Mouse (Mus musculus): ENCODE data around the gene Tdpoz3. TPM values are rescaled to one million over a fixed set of nuclear protein-coding genes. Genes with fewer than 3 reads are reported as not detected.
"Not testable (repeated sequence)": the region's sequence is repeated elsewhere in the genome, so short reads cannot be mapped to it uniquely, and the experiment has no call there.

Tdpoz3 gene
- total RNA-seq (2012; rRNA removed) = not detected in 2 replicates
- polyA plus RNA-seq (2012; ENCODE audit: insufficient read depth in 1 of 2, insufficient read length in 2 of 2, low read depth in 1 of 2, low replicate concordance in 2 of 2, missing spikeins in 1 of 2) = not detected

DNA sequence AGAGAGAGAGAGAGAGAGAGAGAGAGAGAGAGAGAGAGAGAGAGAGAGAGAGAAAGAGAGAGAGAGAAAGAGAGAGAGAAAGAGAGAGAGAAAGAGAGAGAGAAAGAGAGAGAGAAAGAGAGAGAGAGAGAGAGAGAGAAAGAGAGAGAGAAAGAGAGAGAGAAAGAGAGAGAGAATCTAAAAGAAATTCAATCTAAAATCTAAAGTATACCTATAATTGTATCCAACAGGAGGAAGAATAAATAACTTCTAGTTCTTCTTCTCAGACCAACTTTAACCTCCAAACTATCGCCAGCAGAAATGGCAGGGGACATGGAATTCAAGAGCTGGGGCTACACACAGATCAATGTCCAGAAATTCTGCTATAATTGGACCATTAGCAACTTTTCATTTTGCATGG is at the start of gene Tdpoz3:
Tdpoz3 (plus strand) TSS at position 301 of the 400 bp plus-strand sequence.
- not testable (repeated sequence) for H3K4me3 ChIP-seq (ENCODE audit: control insufficient read depth in 1 of 2, insufficient read depth in 1 of 2, low read depth in 2 of 2, low read length in 2 of 2); H3K79me2 ChIP-seq (ENCODE audit: control insufficient read depth, insufficient read depth, low read length, poor library complexity); DNase-seq (ENCODE audit: low read depth, low spot score); H3K36me3 ChIP-seq (ENCODE audit: control insufficient read depth in 1 of 2, insufficient read depth in 2 of 2, low read length in 2 of 2); H3K27ac ChIP-seq (ENCODE audit: control insufficient read depth, low read depth, low read length); H3K4me1 ChIP-seq (ENCODE audit: control insufficient read depth in 1 of 2, insufficient read depth in 2 of 2, low read length in 2 of 2); H3K9me3 ChIP-seq (replicated peaks; ENCODE audit: insufficient read depth, low read length); H3K9ac ChIP-seq (ENCODE audit: control insufficient read depth, low read depth, low read length, poor library complexity, severe bottlenecking); H3K27me3 ChIP-seq (ENCODE audit: control insufficient read depth in 1 of 2, insufficient read depth in 2 of 2, low read length in 2 of 2)

DNA sequence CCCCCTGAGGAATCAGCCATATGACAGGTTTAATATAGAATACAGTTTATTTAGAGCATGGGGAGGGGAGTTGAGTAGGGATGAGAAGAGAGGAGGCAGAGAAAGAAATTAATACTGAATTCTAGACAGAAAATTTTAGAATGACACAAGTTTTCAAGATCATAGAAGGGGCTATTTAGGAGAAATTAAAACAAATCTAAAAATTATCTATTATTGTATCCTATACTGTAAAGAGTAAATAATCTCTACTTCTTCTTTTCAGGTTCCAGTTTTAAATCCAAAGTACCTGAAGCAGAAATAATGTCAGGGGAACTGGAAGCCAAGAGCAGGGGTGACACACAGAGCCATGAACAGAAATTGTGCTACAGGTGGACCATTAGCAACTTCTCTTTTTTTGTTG is 29.7 kb upstream of the Tdpoz3 start, which contains the start of gene Tdpoz4:
Tdpoz4 (plus strand) TSS at position 301 of the 400 bp plus-strand sequence.
- not testable (repeated sequence) for DNase-seq (ENCODE audit: low read depth, low spot score); H3K27ac ChIP-seq (ENCODE audit: control insufficient read depth, low read depth, low read length); H3K4me1 ChIP-seq (ENCODE audit: control insufficient read depth in 1 of 2, insufficient read depth in 2 of 2, low read length in 2 of 2); H3K79me2 ChIP-seq (ENCODE audit: control insufficient read depth, insufficient read depth, low read length, poor library complexity); H3K9me3 ChIP-seq (replicated peaks; ENCODE audit: insufficient read depth, low read length); H3K9ac ChIP-seq (ENCODE audit: control insufficient read depth, low read depth, low read length, poor library complexity, severe bottlenecking); H3K27me3 ChIP-seq (ENCODE audit: control insufficient read depth in 1 of 2, insufficient read depth in 2 of 2, low read length in 2 of 2); H3K36me3 ChIP-seq (ENCODE audit: control insufficient read depth in 1 of 2, insufficient read depth in 2 of 2, low read length in 2 of 2); H3K4me3 ChIP-seq (ENCODE audit: control insufficient read depth in 1 of 2, insufficient read depth in 1 of 2, low read depth in 2 of 2, low read length in 2 of 2)

- DNase-seq (ENCODE audit: low read depth, low spot score); H3K27ac ChIP-seq (ENCODE audit: control insufficient read depth, low read depth, low read length); H3K4me3 ChIP-seq (ENCODE audit: control insufficient read depth in 1 of 2, insufficient read depth in 1 of 2, low read depth in 2 of 2, low read length in 2 of 2); H3K79me2 ChIP-seq (ENCODE audit: control insufficient read depth, insufficient read depth, low read length, poor library complexity); H3K4me1 ChIP-seq (ENCODE audit: control insufficient read depth in 1 of 2, insufficient read depth in 2 of 2, low read length in 2 of 2); H3K27me3 ChIP-seq (ENCODE audit: control insufficient read depth in 1 of 2, insufficient read depth in 2 of 2, low read length in 2 of 2); H3K9me3 ChIP-seq (replicated peaks; ENCODE audit: insufficient read depth, low read length); H3K36me3 ChIP-seq (ENCODE audit: control insufficient read depth in 1 of 2, insufficient read depth in 2 of 2, low read length in 2 of 2); H3K9ac ChIP-seq (ENCODE audit: control insufficient read depth, low read depth, low read length, poor library complexity, severe bottlenecking): not testable (repeated sequence)
- TF ChIP-seq RAD21 (IDR thresholded peaks at IDR 0.05; ENCODE audit: low read depth, low read length) (peak; percentile 10), CTCF (IDR thresholded peaks at IDR 0.05 in 2 of 3, conservative IDR thresholded peaks at IDR 0.05 in 1 of 3; ENCODE audit: control insufficient read depth in 1 of 3, insufficient read depth in 1 of 3, low read depth in 2 of 3, low read length in 3 of 3, poor library complexity in 1 of 3, severe bottlenecking in 1 of 3) (0 out of 6 replicates have a peak, but pooled peaks of 1 of the 3 experiments have one; percentile 17)
Measured at GRCm38 (mm10) chr3:93813341-93813740, 12.5 kb upstream of the Tdpoz3 start.

- not testable (repeated sequence) for H3K4me1 ChIP-seq (ENCODE audit: control insufficient read depth in 1 of 2, insufficient read depth in 2 of 2, low read length in 2 of 2); H3K9me3 ChIP-seq (replicated peaks; ENCODE audit: insufficient read depth, low read length); H3K79me2 ChIP-seq (ENCODE audit: control insufficient read depth, insufficient read depth, low read length, poor library complexity); DNase-seq (ENCODE audit: low read depth, low spot score); H3K27me3 ChIP-seq (ENCODE audit: control insufficient read depth in 1 of 2, insufficient read depth in 2 of 2, low read length in 2 of 2); H3K4me3 ChIP-seq (ENCODE audit: control insufficient read depth in 1 of 2, insufficient read depth in 1 of 2, low read depth in 2 of 2, low read length in 2 of 2); H3K36me3 ChIP-seq (ENCODE audit: control insufficient read depth in 1 of 2, insufficient read depth in 2 of 2, low read length in 2 of 2); H3K9ac ChIP-seq (ENCODE audit: control insufficient read depth, low read depth, low read length, poor library complexity, severe bottlenecking); H3K27ac ChIP-seq (ENCODE audit: control insufficient read depth, low read depth, low read length)
Measured at GRCm38 (mm10) chr3:93858957-93859356, 33.1 kb downstream of the Tdpoz3 start.

GRCm38 (mm10) chr3:93870635-93871034 is 44.8 kb downstream of the Tdpoz3 start:
- not testable (repeated sequence) for H3K36me3 ChIP-seq (ENCODE audit: control insufficient read depth in 1 of 2, insufficient read depth in 2 of 2, low read length in 2 of 2); H3K27me3 ChIP-seq (ENCODE audit: control insufficient read depth in 1 of 2, insufficient read depth in 2 of 2, low read length in 2 of 2); H3K4me1 ChIP-seq (ENCODE audit: control insufficient read depth in 1 of 2, insufficient read depth in 2 of 2, low read length in 2 of 2); H3K79me2 ChIP-seq (ENCODE audit: control insufficient read depth, insufficient read depth, low read length, poor library complexity); H3K9ac ChIP-seq (ENCODE audit: control insufficient read depth, low read depth, low read length, poor library complexity, severe bottlenecking); H3K9me3 ChIP-seq (replicated peaks; ENCODE audit: insufficient read depth, low read length); H3K4me3 ChIP-seq (ENCODE audit: control insufficient read depth in 1 of 2, insufficient read depth in 1 of 2, low read depth in 2 of 2, low read length in 2 of 2); DNase-seq (ENCODE audit: low read depth, low spot score); H3K27ac ChIP-seq (ENCODE audit: control insufficient read depth, low read depth, low read length)

Other genes starting within 250 kb of the Tdpoz3 start
- gene Tdpoz2, start 173.3 kb upstream of the Tdpoz3 start, total RNA-seq (2012; rRNA removed) = not detected in 2 replicates
- gene Tdpoz2, start 173.3 kb upstream of the Tdpoz3 start, polyA plus RNA-seq (2012; ENCODE audit: insufficient read depth in 1 of 2, insufficient read length in 2 of 2, low read depth in 1 of 2, low replicate concordance in 2 of 2, missing spikeins in 1 of 2) = not detected
- not detected in 2 replicates for gene Tdpoz1, start 149.7 kb upstream of the Tdpoz3 start, total RNA-seq (2012; rRNA removed)
- not detected for gene Tdpoz1, start 149.7 kb upstream of the Tdpoz3 start, polyA plus RNA-seq (2012; ENCODE audit: insufficient read depth in 1 of 2, insufficient read length in 2 of 2, low read depth in 1 of 2, low replicate concordance in 2 of 2, missing spikeins in 1 of 2)
- gene Gm37596, start 132.9 kb upstream of the Tdpoz3 start, total RNA-seq (2012; rRNA removed) = 0.26 TPM in 1 of 2 replicates, not detected in the other
- under 1 TPM in 1 of 2 experiments, not detected in 1; 0.10 TPM for gene Gm37596, start 132.9 kb upstream of the Tdpoz3 start, polyA plus RNA-seq (2012; ENCODE audit: insufficient read depth in 1 of 2, insufficient read length in 2 of 2, low read depth in 1 of 2, low replicate concordance in 2 of 2, missing spikeins in 1 of 2)
- not detected in 2 replicates for gene Gm5773, start 53.0 kb upstream of the Tdpoz3 start, total RNA-seq (2012; rRNA removed)
- gene Gm5773, start 53.0 kb upstream of the Tdpoz3 start, polyA plus RNA-seq (2012; ENCODE audit: insufficient read depth in 1 of 2, insufficient read length in 2 of 2, low read depth in 1 of 2, low replicate concordance in 2 of 2, missing spikeins in 1 of 2) = not detected
- not detected in 2 replicates for gene Tdpoz4, start 29.6 kb upstream of the Tdpoz3 start, total RNA-seq (2012; rRNA removed)
- not detected for gene Tdpoz4, start 29.6 kb upstream of the Tdpoz3 start, polyA plus RNA-seq (2012; ENCODE audit: insufficient read depth in 1 of 2, insufficient read length in 2 of 2, low read depth in 1 of 2, low replicate concordance in 2 of 2, missing spikeins in 1 of 2)
- gene Gm9117, start 117.5 kb downstream of the Tdpoz3 start, total RNA-seq (2012; rRNA removed) = not detected in 2 replicates
- gene Gm9117, start 117.5 kb downstream of the Tdpoz3 start, polyA plus RNA-seq (2012; ENCODE audit: insufficient read depth in 1 of 2, insufficient read length in 2 of 2, low read depth in 1 of 2, low replicate concordance in 2 of 2, missing spikeins in 1 of 2) = not detected
- gene Tdpoz5, start 135.3 kb downstream of the Tdpoz3 start, total RNA-seq (2012; rRNA removed) = not detected in 2 replicates
- not detected for gene Tdpoz5, start 135.3 kb downstream of the Tdpoz3 start, polyA plus RNA-seq (2012; ENCODE audit: insufficient read depth in 1 of 2, insufficient read length in 2 of 2, low read depth in 1 of 2, low replicate concordance in 2 of 2, missing spikeins in 1 of 2)
- not detected in 2 replicates for gene Gm9125, start 228.9 kb downstream of the Tdpoz3 start, total RNA-seq (2012; rRNA removed)
- not detected for gene Gm9125, start 228.9 kb downstream of the Tdpoz3 start, polyA plus RNA-seq (2012; ENCODE audit: insufficient read depth in 1 of 2, insufficient read length in 2 of 2, low read depth in 1 of 2, low replicate concordance in 2 of 2, missing spikeins in 1 of 2)
- not detected in 2 replicates for gene Gm10697, start 246.6 kb downstream of the Tdpoz3 start, total RNA-seq (2012; rRNA removed)
- not detected for gene Gm10697, start 246.6 kb downstream of the Tdpoz3 start, polyA plus RNA-seq (2012; ENCODE audit: insufficient read depth in 1 of 2, insufficient read length in 2 of 2, low read depth in 1 of 2, low replicate concordance in 2 of 2, missing spikeins in 1 of 2)